Mouse (Mus musculus) kidney, adult 2 months (tissue): ENCODE measurements around the gene Foxd1.

ENCODE experiments used
- CTCF ChIP-seq: fragments of 200-500 bp; conservative IDR thresholded peaks from 2 replicates; pipeline ENCODE4 v1.5.1; 2011; ENCODE audit warnings: low read depth, mild to moderate bottlenecking, control low read depth, low read length, moderate library complexity, mixed read lengths; ENCODE audit not compliant: insufficient read depth, insufficient read length
- POLR2A ChIP-seq: fragments of 200-500 bp; IDR thresholded peaks from one replicate; pipeline ENCODE4 v1.6.1; 2011; ENCODE audit warnings: low read depth, low read length, control low read depth

DNA sequence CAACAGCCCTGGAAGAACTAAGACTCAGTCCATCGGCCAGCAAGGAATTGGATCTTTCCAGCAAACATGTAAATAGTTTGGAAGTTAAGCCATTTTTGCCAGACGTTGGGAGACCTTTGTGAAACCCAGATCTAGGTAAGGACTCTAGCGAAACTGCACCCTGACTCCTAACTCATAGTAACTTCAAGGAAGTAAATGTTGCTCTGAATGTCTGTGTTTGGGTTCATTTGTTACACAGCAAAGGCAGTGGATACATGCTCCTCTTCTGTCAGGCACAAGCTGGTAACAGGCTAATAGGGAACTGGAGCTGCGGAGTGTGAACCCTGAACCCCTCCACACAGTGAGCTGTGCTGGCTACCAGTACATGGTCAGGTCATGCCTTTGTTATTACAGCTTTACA is 28.7 kb downstream of the Foxd1 start:
- no peak for TF ChIP-seq POLR2A
- no peak for TF ChIP-seq CTCF
